Mouse (Mus musculus): Measurements from ENCODE around the gene Vstm2l.

Vstm2l gene

DNA sequence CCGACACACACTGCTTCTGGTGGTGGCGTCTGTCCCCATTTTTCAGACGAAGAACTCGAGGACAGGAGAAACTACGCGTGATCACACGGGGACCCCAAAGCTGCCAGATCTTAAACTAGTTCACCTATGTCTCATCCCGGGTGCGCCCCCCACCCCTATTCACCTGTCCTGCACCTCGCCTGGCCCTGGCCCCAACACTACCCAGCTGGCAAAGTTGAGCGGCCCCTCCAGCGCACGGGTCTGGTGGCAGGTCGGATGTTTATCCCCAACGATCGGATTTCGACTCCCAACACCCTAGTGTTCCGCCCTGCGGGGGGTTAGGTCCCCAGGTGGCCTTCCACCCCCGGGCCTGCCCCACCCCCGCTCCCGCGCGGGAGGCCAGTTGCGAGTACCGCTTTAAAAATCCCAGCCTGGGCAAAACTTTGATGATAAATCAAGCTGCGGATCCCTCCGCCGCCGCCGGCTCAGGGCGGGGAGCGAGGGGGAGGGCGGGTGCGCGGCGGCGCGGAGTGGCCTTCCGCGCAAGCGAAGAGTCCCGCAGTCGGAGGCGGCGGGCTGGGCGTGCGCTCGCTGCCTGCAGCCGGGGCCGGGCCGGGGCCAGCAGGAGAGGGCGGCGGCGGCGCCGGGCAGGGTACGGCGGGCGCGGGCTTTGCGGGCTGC, at the start of gene Vstm2l:
Gene Vstm2l (plus strand): TSS at position 549 of the 660 bp plus-strand sequence.
- peak; percentile 39 for DNase-seq (ENCODE audit: extremely low spot score)

DNA sequence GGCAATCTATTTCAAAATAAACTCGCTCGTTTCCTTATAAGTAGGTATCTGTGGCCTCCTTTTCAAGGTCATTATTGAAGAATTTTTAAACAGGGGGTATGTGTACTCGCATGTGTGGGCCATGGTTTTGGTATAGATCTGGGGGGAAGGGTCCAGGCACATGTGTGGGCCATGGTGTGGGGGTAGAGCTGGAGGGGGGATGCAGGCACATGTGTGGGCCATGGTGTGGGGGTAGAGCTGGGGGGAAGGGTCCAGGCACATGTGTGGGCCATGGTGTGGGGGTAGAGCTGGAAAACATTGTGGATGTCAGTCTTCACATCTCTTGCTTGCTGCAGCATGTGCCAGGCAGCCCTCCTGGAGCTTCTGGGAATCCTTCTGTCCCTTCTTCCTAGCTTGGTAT, 47.3 kb upstream of the Vstm2l start:
- DNase-seq (ENCODE audit: extremely low spot score) = no peak

DNA sequence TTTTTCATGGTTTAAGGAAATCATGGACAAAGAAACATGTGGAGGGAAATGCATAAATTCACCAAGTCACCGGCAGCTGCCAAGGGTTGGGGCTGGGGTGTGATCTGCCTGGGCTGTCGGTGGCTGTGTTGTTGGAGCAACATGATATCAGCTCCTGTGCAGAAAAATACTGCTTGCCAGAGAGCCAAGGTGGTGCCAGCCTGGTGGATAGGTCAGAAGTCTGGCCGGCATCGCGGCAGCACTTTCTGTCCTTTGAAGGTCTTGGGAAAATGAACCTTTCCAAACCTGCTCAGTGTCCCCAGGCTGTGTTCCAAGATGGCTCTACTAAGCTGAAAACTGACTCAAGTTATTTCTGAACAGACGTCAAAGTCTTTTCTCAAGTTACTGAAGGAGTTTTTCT, 44.2 kb upstream of the Vstm2l start:
- DNase-seq (ENCODE audit: extremely low spot score) = no peak

DNA sequence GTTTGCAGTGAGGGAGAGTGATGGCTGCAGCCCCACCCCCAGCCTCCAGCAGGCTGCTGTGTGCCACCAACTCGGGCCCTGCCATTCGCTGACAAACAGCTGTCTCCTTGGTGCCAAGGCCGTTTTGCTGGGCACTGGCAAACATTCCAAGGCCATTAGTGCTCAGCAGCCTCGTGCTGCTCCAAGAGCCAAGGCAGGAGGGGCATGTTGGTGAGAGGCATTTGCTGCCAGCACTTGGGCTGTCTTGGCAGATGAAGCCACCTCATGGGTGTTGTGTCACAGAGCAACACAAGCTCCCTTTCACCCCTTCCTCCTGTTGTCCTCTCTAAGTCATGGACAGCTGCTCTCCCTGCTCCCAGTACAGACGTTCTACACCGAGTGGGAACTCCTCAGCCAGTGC, 41.2 kb upstream of the Vstm2l start:
- no peak for DNase-seq (ENCODE audit: extremely low spot score)

DNA sequence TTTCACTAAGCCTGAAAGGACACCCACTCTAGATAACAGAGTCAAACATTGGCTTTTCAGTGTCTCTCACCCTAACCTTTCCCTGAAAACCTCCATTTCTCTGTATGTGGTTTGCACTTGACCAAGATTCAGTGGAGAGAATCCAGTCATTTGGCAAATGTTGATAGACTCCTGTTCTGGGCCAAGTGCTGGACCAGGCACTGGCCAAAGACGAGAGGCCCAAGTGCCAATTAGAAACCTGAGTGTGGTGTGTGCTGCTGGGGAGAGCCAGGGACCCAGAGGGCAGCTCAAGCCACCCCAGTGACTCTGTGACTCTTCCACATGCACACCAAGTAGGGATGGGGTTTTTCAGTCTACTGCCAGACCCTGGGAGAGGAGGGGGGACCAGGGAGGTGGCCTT, 40.8 kb upstream of the Vstm2l start:
- no peak for DNase-seq (ENCODE audit: extremely low spot score)

DNA sequence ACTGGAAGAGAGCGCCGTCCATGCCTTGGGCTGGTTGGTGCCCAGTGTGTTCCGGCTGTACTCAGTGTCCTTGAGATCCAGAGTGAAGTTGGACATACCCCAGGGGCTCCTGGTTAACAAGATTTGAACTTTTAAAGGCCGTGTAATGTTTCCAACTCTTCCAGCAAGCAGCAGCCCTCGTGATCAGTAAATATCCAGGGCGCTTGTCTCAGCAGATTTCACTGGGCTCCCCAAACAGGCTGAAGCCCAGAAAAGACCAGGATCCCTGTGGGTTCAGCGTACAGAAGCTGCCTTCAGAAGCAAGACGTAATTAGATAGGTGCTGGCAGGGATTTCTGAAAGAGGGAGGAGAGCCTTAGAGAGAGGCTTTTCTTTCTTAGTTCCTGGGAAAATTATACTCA, 39.3 kb upstream of the Vstm2l start:
- no peak for DNase-seq (ENCODE audit: extremely low spot score)

DNA sequence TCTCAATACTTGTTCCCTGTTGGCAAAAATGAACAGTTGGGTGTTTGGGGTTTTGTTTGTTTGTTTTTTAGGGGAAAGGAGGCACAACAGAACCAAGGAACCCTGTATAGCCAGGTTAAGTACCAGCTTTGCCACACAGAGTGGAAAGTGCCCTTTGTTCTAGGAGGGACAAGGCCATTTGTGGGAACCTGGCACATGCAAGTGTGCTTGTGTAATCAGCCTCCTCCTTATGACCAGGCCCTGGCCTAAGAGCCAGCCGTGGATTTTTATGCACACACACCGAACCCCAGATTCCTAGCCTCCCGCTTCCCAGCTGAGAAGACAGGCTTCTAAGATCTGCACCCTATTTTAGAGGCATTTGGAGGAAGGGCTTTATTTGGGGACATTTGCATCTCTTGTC, 37.1 kb upstream of the Vstm2l start:
- DNase-seq (ENCODE audit: extremely low spot score) = no peak

DNA sequence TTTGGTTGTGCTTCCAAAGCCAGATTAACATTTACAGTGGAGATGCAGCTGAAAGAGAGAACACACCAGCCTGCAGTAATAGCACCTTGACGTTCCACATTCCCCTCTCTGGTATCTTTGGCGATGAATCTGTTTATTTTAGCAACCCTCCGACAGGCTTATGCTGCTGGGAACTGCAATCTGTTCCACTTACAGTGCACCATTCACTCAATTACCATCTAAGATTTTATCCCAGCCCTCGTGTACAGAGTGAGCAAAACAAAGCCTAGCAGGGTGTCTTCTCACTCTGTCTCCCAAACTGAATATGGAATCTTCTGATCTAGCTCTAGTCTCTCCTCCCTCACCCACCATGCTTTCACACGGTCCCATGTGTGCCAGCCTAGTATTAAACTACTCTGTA, 36.5 kb upstream of the Vstm2l start:
- no peak for DNase-seq (ENCODE audit: extremely low spot score)

DNA sequence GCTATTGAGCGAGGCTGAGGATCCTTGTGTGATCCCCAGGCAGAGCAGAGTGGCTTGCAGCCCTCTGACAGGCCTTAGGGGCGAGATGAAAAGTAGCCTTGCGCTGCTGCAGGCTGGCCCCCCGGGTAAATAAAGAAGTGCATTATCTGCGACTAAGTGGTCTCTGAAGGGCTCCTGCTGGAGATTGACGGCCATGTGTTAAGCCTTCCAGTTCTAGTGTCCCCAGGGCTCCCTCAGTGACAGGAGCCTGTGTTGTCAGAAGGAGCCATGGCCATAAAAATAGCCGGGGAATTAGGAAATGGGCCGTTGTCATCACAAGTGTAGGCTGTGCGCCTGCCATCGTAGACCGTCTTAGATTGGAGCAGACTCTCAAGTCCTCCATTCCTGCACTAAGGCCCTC, 32.5 kb upstream of the Vstm2l start:
- peak; percentile 5 for DNase-seq (ENCODE audit: extremely low spot score)

DNA sequence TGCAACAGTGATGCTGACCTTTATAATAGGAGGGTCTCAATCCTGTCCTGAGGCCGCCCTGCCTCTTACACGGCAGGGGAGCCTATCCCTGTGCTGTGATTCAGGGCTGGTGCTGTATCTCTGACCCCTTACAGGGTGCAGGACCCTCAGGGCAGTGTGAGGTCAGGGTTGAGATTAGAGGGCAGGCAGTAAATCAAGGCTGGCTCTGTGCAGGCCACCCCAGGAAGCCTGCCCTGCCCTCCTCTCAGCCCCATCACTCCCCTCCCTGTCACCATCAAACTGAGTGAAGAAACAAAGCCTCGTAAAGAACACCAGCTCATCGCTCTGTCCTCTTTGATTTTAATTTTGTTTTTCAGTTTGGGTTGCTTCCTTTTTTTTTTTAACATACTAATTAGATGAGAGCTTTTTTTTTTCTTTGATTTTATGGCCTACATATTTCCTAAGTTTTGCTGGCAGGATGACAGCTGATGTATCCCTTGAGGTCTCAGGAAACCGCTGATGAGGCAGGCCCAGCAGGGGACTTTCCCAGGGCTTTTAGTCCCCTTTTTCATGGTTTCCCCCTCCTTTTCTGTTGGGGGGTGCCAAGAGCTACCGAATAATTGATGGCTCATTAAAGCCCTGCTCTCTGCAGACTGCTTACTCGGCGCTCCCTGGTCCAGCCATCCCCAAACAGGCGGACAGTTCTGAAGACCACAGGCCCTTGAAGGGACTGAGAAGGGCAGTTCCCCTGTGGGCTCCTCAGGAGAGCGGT, 27.0 kb upstream of the Vstm2l start:
- DNase-seq (ENCODE audit: extremely low spot score) = peak; percentile 62

DNA sequence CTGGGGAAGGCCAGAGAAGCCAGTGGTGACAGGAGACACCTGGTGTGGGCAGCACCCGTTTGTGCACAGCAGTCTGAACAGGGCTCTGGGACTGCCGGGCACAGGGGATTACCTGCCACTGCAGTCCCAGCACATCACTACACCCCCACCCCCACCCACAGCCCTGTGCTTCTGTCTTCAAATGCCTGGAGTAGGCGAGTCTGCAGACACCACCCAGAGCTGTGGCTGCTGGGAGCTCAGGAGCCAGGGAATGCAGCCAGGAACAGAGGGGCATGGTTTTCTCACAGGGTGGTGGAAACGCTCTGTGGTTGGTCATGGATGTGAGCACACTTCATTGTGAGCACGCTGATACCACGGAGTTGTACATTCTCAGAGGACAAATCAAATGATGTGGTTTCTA, 23.3 kb upstream of the Vstm2l start:
- DNase-seq (ENCODE audit: extremely low spot score) = no peak

DNA sequence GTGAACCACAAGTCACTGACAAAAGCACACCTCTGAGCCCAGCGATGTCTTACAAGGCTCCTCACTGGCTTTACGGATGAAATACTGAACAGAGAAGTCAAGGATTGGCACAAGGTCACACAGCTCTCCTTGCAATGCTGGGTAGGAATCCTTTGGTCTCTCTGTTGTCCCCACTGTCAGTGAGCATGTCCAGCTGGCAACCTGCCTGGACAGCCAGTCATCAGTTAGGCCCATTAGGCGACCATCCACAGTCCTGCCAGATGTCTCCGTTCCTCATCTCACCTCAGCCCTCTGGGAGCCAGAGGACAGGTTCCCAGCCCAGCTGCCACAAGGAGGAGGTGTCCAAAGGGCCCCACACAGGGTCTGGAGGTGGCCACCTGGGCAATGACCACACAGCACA, 17.3 kb upstream of the Vstm2l start:
- DNase-seq (ENCODE audit: extremely low spot score) = no peak

DNA sequence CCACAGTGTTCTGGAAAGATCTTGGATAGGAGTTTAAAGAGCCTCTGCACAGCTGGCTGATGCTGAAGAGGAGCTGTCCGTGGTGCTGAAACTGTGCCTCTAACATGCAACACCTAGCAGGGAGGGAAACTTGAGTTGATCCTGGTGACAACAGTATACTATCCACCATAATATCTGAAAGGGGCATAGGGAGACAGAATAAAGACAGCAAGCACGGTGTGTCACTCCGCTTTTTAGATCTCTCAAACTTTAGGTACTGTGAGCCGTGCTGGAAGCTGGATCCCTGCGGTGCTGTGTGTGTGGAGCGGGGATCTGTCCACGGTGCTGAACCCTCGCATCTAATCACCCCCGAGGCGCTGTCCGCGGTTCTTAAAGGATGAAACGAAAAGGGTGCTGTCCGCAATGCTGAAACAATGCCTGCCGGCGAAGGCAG, 1.2 kb upstream of the Vstm2l start:
- DNase-seq (ENCODE audit: extremely low spot score) = peak; percentile 92

DNA sequence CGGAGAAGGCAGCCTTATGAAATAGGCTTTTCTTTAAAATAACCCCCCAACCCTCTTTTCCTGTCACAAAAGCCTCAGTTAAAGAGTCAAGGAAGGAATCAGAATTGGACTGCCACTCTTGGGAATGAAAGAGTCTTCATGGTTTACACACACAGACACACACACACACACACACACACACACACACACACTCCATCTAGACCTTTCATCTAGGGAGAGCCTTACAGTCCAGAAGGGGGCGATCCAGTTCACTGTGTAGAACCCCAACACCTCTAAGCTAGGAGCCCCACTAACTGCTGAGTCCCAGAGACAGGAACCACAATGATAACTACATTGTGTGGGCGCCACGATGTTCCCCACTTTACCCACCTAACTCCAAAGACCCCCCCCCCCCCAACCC, 748 bp upstream of the Vstm2l start:
- DNase-seq (ENCODE audit: extremely low spot score) = no peak

DNA sequence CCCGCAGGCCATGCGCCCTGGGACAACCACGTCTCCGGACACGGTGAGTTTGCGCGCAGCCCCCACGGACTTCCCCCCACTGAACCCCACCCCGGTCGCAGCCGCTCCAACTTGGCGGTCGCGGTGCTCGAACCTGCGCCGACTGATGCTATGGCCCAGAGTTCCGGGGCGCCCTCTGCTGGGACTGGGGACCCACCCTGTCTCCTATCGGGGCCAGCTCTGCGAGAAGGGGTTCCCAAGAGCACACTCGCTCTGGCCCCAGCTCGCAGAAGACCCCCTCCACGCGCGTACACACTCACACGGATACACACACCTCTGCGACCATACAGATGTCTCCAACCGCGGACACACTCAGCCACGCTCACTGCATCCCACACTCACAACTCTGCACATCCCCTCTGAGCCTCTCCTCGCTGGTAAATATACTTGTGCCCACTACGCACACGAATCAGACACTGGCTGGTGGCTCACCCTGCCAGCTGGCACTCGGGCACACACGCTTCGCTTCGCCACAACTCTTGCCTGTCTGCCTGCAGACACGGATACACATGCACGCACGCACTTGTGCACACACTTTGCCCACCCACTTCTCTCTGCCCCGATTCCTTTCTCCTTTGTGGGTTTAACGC, 550 bp downstream of the Vstm2l start:
- DNase-seq (ENCODE audit: extremely low spot score) = no peak

DNA sequence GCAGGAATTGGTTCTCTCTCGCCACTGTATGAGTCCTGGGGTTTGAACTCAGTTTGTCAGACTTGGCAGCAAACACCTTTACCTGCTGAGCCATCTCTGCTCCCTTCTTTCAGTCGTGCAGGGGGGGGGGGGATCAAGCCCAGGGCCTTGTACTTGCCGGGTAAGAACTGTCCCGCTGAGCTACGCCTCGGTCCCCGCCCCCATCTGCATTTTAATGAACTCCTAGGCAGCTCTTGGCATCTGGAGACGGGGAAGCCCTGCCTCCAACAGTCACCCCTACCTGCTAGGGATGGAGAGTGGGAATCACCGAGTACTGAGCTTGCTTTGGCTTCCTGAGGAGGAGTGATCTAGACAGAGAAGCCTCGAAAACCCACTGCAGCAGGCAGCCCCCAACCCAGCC, 4.1 kb downstream of the Vstm2l start:
- no peak for DNase-seq (ENCODE audit: extremely low spot score)

DNA sequence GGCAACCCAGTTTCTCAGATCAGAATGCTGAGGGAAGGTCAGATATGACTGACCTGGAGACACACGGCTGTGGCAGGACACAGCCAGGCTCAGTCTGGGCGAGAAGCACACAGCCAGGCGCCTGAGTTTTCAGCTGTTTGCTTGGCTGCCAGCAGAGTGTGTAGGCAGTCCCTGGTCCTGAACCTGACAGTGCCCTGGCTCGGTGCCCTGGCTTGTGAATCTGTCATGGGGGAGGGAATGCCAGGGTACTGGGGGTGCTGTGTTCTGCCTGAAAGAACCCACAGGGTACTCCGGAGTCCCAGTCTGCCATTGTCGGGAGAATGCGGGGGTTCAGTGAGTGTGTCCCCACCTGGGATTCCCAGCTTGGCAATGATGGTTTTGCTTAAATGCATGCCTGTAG, 7.1 kb downstream of the Vstm2l start:
- no peak for DNase-seq (ENCODE audit: extremely low spot score)

DNA sequence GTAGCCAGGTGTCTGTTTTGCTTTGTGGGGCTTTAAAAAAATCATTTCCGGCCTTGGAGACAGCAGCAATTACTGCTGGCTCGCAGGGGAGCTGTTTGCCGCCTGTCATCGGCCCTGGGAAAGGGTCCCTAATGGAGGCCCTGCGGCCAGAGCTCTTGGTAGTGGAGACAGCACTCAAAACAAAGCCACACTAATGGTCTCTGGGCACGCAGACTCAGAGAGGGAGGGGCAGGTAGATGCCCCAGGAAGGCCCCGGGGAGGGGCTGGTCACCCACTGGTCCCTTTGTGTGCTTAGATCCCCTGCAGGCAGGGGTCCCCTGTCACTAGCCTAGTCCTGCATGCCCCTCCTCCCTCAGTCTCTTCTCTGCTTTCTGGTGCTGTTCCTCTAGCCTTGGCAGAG, 9.0 kb downstream of the Vstm2l start:
- DNase-seq (ENCODE audit: extremely low spot score) = peak; percentile 20

DNA sequence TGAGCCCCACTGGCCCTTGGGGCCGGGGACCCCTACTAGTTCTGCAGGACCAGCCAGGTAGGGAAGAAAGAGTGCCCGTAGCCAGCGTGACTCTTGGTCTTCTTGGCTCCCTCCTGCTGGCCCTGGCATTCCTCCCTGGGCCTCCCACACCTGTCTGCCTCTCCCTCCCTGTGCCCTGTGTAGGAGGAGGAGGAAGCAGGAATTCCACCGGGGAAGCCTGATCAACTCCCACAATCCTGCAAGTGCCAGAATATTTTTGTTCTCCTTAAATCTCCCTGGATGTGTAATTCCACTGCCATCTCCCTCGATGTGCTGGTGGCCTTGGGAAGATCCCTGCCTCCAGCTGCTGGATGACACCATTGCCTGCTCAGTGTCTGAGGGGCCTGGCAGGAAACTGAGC, 10.1 kb downstream of the Vstm2l start:
- DNase-seq (ENCODE audit: extremely low spot score) = no peak

DNA sequence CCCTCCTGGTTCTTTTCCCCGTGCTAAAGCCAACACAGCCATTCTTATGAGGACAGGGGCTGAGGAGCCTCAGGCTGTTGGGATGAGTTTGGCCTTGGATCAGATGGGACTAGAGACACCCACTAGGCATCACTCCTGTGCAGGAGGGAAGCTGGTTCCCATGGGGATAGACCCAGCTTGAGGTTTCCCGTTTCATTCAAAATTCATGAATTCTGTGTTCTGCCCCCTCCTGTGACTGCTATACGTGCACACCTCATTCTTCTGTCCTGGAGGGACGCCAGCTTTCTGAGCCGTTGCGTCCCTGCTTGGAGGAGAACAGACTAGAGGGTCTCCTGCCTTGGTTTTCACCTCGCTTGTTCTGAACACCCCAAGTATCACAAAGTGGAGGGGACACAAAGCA, 12.0 kb downstream of the Vstm2l start:
- no peak for DNase-seq (ENCODE audit: extremely low spot score)

DNA sequence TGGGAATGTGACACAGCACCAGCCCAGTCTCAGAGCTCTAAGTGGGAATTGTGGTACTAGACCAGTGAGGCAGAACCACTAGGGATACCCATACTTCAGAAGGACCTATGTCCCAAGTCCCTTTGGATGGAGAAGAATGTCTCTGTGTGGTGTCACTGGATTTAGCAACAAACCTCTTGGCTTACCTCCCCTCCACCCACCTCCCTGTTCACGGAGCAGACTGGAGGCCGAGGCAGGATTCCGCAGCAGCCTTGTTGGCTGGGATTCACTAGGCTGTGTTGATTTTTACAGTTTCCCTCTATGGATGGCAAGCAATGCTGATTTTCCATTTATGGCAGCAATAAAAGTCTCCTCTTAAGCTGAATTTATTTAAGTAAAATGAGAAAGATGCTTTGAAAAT, 12.5 kb downstream of the Vstm2l start:
- no peak for DNase-seq (ENCODE audit: extremely low spot score)

DNA sequence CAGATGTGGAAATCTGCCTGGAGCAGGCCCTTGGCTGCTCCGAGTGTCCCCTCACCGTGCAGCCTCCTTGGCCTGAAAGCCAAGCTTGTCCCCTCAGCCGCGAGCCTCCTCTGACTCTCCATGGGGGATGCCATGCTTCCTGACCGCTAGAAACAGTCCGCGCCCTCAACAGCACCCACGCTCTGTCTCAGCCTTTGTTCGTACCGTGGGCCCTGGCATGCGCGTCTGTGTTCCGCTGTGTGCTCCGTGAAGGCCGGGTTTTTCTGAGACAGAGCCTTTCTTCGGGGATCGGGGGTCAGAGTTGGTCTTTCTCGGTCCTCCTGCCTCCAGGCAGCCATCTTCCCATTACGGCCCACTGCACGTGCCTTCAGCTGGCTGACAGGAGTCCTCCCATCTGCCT, 12.9 kb downstream of the Vstm2l start:
- DNase-seq (ENCODE audit: extremely low spot score) = no peak

DNA sequence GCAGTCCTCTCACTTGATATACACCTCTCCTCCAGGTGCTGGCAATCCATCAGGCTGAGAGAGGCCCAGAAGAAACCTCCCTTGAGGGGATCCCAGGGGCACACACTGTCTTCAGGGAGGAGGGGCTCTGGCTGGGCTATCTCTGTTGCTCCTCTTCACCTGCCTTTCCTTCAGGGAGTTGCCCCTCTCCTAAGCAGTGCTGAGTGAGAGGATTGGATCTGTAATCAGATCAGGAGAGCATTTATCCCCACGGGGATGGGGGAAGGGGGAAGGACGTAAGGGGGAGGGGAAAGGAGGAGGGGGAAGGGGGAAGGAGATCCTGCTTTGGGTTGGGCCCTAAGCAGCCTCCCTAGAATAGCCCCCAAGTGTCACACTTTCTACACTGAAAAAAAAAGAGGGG, 13.4 kb downstream of the Vstm2l start:
- DNase-seq (ENCODE audit: extremely low spot score) = no peak
